Mouse (Mus musculus): ENCODE measurements around the gene Lgr4.

Gene Lgr4

DNA sequence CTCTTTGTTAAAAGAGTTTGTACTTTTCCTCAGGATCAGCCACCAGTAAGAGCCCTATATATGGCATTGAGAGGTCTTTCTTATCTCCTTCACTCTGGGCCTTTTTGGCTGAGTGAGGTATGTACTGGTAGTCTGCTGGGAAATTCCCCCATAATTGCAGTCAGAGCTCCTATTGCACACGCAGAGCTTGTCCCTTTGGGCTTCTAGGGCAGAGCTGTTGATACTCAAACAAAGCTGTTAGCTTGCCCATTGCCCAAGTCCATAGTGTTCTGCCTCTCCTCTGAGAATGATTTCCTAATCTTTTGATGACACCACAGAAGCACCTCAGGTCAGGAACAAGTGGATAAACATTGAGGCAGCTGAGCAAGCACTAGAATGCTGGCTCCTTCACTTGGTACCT, 67.5 kb downstream of the Lgr4 start:
- WGBS: 89% methylated on average over 1 of the region's 1 CpGs

DNA sequence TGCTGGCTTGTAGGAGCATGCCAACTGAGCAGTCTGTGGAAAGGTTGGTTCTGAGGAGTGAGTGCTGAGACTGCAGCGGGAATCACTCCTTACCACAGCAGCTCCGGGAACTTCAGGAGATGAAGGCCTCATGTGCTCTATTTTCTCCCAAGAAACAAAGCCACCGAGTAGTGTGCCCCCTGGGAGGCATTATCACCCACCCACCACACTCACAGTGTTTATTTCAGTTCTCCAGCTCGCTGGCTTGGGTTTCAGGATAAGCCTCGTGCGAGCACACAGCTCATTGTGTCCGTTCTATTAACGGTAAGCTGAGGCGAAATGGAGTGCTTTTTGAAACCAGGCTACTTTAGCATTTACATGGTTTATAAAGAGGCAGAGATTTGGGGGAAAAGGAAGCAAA, 68.1 kb downstream of the Lgr4 start:
- WGBS: 54% methylated on average over 9 of the region's 9 CpGs

DNA sequence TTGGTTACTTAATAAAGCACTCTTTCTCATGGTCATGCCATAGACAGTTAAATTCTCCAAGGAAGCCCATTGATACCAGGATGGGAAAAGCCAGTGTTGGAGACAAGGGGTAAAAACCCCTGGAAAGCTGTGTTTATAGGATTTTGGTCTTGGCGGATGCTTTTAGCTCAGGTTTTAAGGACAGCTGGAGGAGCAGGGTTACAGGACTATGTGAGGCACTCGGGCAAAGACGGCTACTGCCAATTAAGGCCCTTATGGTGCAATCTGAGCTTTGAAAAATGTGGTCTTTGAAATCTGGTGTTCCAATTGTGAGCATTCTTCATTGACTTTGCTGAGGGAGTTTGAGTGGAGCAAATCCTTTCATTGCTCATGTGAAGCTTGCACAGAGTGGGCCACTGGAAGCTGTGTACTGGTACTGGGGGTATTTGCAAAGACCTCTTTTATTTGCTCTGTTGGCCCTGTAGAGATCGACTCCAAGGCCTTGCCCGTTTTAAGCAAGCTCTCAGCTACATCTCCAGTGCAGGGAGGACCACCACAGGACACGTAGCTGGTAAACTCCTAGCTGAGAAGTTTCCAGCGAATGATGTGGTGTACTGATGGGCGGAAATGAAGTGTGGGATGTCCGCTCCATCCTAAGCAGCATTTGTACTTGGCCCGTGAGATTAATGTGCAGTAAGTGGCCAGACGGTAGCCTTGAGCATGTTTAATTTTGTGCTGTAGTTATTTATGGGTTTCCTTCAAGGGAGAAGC, 68.8 kb downstream of the Lgr4 start:
- 74% methylated on average over 11 of the region's 11 CpGs for WGBS

DNA sequence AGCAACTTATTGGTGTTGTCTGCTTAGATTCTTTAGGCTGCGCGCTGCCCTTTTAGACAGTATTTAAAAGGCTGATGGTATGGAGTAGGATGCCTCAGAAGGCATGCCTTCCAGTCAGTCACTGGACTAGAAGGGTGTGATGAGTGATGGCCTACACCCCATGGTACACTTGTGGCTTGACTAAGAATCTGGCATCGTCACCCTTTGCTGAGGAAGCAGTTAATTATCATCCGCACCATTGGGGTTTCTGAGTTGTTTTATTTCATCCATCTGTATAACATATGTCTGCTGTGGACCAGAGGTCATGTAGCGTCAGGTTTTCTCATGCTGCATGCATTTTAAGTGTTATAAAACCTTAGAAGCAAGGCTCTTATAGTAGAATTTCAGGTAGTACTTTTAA, 70.5 kb downstream of the Lgr4 start:
- WGBS: 96% methylated on average over 5 of the region's 5 CpGs

DNA sequence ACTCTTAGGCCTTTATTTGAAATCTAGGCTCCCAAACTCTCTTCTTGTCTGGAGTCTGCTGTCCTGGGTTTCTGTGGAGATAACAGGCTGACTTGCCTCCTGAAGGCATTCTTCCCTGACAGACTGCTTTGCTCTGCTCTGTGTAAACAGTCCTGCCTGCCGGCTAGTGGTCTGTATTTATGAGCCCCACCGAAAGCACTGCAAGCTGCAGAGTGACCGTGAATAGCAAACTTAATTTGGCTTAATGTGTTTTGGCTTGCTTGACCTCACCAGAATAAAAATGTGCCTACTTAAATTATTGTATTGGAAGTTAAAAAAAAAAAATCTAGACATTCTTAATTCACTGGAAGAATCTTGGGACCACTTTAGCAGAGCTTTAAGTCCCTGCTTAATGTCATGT, 71.7 kb downstream of the Lgr4 start:
- WGBS: 67% methylated on average over 3 of the region's 3 CpGs

DNA sequence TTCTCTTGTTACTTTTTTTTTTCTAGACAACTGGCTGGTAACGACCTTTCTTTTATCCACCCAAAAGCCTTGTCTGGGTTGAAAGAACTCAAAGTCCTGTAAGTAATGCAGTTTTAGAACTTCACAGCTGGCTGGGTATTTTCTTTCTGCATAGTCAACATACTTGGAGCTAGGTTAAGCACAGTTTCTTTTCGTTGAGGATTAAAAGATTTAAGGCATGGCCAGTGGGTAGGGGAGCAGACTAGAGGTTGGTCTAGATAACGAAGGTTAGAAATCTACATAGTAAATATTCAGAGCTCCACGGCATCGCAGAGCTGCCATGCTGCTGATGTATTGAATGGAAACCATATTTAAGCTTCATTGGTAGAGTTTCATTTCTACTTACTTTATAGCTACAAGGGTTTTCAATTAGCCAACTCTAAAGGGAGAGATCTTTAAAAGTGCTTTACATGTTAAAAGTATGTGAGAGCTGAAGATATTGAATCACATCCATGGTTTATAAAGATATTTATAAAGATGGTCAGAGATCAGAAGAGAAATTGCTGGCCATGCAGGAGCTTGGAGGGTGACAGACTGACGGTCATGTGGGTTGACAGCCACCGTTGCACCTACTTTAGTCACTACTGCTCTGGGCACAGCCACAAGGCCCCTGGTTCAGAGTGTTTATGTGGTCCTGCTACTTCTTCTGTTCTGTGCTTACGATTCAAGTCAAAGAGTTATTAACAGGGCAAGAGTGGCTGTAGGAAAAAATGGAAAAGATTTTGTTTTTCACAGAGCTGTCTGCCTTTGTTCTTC, 72.4 kb downstream of the Lgr4 start:
- WGBS: 82% methylated on average over 8 of the region's 8 CpGs

DNA sequence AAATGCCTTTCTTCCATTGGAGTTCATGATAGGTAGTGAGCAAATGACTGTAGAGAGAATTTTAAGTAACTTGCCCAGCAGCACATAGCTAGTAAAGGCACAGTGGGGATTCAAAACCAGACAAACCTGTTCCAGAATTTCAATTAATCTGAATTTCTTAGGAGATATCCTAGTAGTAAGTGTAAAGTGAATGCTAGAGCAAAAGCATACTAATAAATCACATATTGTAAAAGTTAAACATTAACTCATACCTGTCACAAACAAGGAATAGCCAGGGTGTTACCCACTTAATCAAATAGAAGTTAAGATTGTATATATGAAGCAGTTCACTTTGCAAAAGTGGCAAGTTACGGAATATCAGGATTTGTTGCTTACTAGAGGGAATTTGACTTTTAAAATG, 74.3 kb downstream of the Lgr4 start:
- 94% methylated on average over 1 of the region's 1 CpGs for WGBS

DNA sequence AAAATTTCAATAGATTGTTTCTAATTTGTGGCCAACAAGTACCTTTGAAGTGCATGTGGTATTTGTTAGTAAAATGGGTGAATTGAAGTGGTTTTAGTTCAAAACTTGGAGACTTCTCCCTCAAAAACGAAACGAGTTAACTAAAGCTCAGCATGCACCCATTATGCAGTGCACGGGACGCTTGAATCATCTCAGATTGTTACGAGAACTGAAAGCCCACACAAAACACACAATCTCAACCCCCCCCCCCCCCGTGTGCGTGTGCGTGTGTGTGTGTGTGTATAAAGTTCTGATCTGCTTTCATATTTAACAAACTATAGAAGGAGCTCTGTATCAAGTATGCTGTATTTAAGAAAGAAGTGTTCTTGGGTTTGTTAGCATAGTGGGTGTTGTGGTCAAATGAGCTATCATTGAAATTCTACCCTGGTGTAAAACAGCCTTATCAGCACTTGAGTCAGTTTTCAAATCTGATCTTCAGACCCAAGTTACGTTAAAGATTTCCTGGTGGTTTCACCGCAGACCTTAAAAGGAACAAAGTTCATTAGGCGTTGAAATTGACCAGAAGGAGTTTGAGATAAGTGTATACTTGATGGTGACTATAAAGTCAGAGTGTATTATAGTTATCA, 75.1 kb downstream of the Lgr4 start:
- 76% methylated on average over 11 of the region's 11 CpGs for WGBS

DNA sequence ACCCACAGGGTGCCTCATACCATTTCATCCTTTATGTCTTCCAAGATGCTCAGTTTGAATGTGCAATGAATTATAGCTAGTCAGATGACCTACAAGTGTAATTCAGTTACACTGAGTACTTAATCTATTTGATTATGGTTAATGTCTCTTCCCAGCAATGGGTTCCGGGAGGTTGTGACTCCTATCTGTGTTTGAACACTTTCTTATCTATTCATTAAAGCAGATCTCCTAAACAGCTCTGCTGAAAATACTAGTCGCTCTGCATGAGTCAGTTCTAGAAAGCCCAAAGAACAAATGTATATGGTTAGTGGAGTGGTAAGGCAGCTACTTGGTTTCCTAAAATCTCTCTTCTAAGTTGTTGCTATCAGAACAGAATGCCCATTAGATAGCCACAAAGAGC, 77.6 kb downstream of the Lgr4 start:
- 91% methylated on average over 2 of the region's 2 CpGs for WGBS

DNA sequence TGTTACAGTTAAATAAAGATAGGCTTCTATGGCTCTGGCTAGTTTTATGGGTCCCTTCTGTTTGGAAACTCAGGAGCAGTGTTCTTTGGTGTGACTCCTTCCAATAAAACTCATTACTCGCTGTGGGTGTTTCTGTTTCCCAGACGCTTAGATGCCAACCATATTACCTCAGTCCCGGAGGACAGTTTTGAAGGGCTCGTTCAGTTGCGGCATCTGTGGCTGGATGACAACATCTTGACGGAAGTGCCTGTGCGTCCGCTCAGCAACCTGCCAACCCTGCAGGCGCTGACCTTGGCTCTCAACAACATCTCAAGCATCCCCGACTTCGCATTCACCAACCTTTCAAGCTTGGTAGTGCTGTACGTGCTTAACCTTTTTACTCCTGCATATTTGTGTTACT, 79.0 kb downstream of the Lgr4 start:
- WGBS: 86% methylated on average over 12 of the region's 12 CpGs

DNA sequence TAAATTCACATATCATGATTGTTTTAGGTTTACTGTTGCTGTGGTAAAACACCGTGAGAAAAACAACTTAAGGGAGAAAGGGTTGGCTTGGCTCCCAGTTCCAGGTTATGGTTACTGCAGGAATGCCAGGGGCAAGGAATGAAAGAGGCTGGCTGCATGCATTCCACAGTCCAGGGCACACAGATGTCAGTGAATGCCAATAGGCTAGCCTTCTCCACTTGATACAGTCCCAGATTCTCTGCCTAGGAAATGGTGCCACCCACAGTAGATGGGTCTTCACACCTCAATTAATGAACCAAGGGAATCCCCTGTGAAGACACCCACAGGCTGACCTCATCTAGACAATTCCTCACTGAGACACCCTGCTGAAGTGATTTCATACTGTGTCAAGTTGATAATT, 87.2 kb downstream of the Lgr4 start:
- WGBS: 55% methylated on average over 1 of the region's 1 CpGs

DNA sequence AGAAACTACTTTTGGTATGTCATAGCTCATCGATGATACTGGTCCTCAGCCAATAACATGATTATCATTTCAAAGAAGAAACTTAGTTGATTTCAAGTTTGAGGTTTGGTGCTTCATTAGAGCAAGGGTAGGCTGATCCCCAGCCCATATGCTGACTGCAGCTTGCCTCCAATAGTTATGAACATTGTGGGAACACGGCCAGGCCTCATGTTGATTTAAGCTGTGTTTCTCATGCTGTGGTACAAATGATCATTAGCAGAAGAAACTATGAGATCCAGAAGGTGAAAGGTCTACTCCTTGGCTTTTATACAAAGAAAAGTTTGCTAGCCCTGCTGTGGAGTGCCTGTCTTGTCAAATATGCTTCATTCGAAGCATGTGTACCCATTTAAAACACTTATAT, 87.7 kb downstream of the Lgr4 start:
- 74% methylated on average over 3 of the region's 3 CpGs for WGBS

DNA sequence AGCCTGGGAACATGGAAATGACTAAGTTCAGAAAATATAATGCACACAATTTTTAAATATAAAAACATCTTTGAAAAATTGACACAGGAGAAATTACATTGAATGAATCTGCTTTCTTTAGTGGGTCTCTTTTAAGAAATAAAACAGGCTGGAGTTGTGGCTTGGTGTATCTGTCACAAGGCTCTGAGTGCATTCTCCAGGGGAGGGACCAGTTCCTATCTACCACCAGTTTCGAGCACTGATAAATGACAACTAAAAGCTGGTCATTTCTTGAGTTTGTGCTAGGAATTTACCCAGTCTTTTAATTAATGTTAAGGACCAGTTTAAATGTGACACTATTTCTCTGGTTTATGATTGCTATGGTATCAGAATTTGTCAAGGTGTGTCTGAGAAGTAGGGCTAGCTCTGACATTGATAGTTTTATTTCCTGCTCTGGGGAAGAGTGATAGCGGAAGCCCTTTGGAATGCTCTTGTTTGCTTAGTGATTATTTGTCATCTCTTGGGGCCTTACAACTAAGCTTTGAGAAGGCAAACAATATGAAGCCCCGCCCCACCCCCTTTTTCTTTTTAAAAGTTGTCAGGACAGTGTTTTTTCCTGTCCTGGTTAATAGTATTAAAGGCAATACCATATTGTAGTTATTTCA, 88.3 kb downstream of the Lgr4 start:
- WGBS: 94% methylated on average over 3 of the region's 3 CpGs

DNA sequence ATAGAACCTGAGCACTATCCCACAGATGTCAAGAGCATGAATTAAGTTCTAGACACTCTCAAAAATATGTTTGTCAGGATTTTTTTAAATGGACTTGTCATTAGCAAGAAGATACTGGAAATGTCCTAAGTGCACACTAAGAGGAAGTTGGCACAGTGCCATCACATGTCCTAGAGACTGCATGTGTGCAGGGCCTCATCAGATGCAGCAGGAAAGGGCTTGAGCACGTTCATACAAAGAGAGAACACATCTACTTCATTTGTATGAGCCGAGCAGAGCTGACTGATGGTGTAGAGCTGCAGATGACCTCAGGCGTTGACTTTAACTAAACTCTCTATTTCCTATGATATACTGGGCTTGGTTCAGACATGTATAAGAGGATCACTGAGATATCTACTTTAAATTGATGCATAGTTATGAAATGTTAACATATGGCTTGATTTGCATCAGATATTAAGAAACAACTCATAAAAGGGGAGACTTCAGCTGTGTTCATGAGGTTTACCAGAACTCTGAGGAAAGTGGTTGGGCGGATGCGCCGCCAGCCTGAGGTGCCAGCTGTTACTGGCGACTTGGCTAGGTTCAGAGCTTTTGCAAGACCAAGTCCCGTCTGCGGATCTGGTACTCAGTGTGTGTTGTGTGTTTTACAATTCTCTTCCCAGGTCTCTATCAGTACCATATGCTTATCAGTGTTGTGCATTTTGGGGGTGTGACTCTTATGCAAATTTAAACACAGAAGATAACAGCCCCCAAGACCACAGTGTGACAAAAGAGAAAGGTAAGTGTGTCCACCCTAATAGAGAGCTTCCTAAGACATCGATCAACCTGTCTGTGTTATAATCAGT, 90.2 kb downstream of the Lgr4 start:
- WGBS: 90% methylated on average over 10 of the region's 10 CpGs

DNA sequence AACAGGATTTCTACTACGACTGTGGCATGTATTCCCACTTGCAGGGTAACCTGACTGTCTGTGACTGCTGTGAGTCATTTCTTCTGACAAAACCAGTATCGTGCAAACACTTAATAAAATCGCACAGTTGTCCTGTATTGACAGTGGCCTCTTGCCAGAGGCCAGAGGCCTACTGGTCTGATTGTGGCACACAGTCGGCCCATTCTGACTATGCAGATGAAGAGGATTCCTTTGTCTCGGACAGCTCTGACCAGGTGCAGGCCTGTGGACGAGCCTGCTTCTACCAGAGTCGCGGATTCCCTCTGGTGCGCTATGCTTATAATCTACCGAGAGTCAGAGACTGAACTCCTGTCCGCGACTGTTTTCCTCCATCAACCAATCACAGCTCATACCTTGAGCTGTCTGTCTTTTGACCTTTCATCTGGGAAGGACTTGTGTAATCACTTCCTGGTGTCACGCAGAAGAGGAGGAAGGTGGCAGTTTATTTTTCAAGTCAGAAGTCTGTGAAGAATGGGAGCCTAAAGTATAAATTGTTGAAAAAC, 94.8 kb downstream of the Lgr4 start:
- 90% methylated on average over 13 of the region's 13 CpGs for WGBS

DNA sequence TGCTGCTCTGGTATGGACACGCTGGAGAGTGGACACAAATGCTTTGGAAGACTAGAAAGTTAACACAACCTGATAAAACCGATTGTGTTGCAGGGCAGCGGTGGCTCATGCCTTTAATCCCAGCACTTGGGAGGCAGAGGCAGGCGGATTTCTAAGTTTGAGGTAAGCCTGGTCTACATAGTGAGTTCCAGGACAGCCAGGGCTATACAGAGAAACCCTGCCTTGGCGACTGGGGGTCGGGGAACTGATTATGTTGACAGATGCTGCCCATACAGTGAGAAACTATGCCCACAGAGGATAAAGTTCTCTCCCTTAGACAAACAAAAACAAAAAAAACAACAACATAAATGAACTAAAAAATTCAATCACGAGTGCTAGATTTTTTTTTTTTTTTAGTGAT, 99.6 kb downstream of the Lgr4 start:
- 37% methylated on average over 7 of the region's 7 CpGs for WGBS

DNA sequence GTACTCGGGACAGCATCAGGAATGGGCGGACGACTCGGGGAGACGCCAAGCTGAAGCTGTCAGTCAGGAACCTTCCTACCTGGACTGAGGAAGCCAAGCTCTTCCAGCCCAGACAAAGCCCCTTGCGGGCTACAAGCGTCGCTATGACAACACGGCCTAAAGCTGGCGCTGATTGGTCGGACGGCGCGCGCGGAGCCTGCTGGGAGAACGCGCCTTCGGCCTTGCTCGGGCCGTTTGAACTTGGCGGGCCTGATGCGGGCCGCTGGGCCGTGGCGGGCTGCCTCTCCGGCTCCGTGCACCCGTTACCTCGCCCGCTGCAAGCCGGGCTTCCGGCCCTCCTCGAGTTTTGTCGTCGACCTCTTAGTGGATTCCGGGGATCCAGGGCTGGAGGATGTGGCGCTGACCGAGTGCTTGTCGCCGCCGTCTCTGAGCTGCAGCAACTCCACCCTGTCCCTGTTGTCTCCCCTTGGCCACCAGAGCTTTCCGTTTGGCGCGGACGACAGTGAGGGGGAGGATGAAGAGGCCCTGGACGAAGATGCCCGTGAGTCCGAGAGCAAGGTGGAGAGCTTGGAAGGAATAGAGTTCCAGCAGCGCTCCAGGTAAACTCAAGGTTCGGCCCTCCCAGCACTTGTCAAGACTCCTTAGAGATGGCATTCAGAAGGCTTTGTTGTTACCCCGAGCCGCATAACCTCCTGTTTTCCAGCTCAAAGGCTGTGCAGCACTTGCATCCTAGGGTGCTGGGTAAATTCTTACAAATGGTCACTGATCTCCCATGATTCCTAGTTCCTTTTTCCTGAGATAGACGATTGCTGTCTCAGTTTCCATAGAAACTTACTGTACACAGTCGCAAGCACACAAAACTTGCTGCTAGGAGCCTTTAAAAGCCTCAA, 100.4 kb downstream of the Lgr4 start, which contains the start of gene Ccdc34:
Gene Ccdc34, plus strand, starts transcription at position 202 of the 890 bp plus-strand sequence.
- WGBS: under 1% methylated on average over 55 of the region's 55 CpGs

DNA sequence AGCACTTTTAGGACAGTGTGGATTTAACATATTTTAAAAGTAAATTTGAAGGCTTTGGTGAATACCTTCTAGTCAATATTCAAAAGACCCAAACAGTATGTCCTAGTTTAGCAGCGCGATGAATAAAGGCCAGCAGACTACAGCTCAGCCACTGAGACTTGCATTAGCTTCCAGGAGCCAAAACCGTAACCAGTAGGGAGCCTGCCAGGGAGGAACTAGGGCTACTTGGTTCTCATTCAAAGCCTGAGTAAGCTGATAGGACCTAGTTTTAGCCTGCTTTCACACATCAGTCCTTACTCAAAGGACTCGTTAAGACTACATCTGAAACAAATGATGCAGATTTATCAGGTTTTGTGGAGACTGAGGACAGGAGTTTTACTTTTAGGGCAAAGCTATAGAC, 102.2 kb downstream of the Lgr4 start:
- WGBS: 65% methylated on average over 4 of the region's 4 CpGs

DNA sequence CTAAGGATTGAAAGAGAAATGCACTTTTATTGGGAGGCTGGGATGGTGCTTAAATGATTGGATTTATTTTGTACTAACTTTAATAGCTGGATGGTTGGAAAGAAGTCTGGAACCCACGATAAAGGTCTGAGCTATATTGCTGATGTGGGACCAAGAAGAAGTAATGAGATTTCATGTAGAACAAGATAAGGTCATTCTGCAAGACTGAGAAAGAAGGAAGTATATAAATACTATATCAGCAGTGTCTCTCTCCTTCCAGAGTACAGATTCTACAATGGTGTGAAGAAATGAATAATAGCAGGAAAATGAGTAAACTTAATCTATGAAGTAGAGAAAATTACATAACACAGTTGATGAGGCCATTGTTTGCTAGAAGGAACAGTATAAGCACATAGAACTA, 103.0 kb downstream of the Lgr4 start:
- WGBS: 93% methylated on average over 1 of the region's 1 CpGs

DNA sequence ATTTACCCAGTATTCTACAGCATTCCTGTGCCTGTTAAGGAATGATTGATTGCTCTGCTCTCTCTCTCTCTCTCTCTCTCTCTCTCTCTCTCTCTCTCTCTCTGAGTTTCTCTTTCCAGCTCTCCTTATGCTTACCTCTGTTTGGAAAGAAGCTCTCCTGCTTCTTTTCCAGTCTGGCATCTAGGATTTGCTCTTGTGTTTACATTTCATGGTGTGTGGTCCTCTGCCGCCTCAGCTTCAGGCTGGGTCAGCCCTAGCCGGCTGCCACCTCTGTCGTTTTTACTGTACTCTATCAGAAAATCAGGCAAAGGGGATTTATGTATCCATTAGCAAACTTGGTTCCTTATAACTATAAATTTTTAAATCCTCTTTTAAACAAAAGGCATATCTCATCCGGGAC, 118.8 kb downstream of the Lgr4 start:
- 71% methylated on average over 4 of the region's 4 CpGs for WGBS

Data from cerebral cortex, adult 2 months (tissue).